Mouse (Mus musculus): ENCODE results near the gene Atl2. TPM values are rescaled to one million over a fixed set of nuclear protein-coding genes. Genes with fewer than 3 reads are reported as not detected.

Gene Atl2
- polyA plus RNA-seq, 1 experiment from 2014 or later, result 36.3 TPM

- H3K36me3 ChIP-seq, result no peaks in the 10 kb centered on the region
- 62% methylated on average over 4 of the region's 4 CpGs for WGBS
- peaks cover 16% of the 10 kb centered on the region for H3K27me3 ChIP-seq
- peak overlapping the region; percentile 74 for H3K4me2 ChIP-seq (replicated peaks)
- H3K27ac ChIP-seq, result no peak overlapping the region
- H3K9me3 ChIP-seq (replicated peaks), result no peaks in the 10 kb centered on the region
- peaks cover 29% of the 10 kb centered on the region for H3K4me1 ChIP-seq
- H3K4me3 ChIP-seq, result peak overlapping the region; percentile 99
- no peak overlapping the region for H3K9ac ChIP-seq
- ATAC-seq (ENCODE audit: low FRiP score), result no peak
Observed at GRCm38 (mm10) chr17:79894054-79894453, 1.9 kb downstream of the Atl2 start.

DNA sequence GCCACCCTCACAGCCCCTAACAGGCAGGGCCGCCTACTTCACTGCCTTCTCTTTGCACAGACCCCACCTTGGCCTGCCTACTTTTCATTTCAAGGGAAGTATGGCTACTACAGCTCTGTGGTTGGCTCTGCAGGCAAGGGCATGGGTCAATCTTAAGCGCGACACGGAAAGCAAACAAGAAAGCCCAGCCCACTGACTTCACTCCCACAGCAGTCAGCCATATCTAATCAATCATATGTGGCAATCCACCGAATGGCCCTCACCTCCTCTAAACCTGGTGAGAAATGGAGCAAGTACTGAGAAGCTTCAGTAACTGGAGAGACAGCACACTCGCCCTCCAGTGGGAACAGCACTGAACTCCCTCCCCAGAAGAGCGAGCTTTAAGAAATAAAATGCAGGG, 4.0 kb downstream of the Atl2 start:
- H3K4me2 ChIP-seq (replicated peaks), result no peak overlapping the region
- no peak overlapping the region for H3K9ac ChIP-seq
- H3K27ac ChIP-seq, result no peak overlapping the region
- no peaks in the 10 kb centered on the region for H3K36me3 ChIP-seq
- peaks cover 29% of the 10 kb centered on the region for H3K4me1 ChIP-seq
- H3K9me3 ChIP-seq (replicated peaks), result no peaks in the 10 kb centered on the region
- peaks cover 8% of the 10 kb centered on the region for H3K27me3 ChIP-seq
- no peak for ATAC-seq (ENCODE audit: low FRiP score)
- H3K4me3 ChIP-seq, result no peak overlapping the region
- WGBS, result 35% methylated on average over 7 of the region's 7 CpGs

DNA sequence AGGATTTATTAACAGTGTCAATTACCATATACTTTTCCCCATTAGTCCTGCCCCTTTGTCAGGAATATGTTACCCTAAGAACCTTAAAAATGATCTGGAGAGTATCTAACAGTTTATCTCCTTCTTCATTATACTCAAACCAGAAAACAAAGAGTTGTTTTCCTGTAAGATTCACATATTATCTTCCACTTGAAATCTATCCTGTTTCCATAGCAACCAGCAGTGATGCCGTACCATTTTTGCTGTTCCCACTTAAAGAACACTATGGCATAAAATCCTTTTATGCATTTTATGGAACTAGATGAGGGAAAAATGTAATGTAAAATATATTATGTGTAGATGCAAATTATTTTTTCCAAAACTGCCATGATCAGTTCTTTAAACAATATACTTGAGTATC, 8.0 kb downstream of the Atl2 start:
- no peak overlapping the region for H3K4me2 ChIP-seq (replicated peaks)
- H3K4me1 ChIP-seq, result peaks cover 9% of the 10 kb centered on the region; the same call in 1 of the 2 replicates
- H3K4me3 ChIP-seq, result no peak overlapping the region
- WGBS, result 77% methylated on average over 1 of the region's 1 CpGs
- no peaks in the 10 kb centered on the region for H3K9me3 ChIP-seq (replicated peaks)
- H3K27ac ChIP-seq, result no peak overlapping the region
- H3K36me3 ChIP-seq, result no peaks in the 10 kb centered on the region
- H3K27me3 ChIP-seq, result no peaks in the 10 kb centered on the region
- no peak overlapping the region for H3K9ac ChIP-seq
- ATAC-seq (ENCODE audit: low FRiP score), result no peak

DNA sequence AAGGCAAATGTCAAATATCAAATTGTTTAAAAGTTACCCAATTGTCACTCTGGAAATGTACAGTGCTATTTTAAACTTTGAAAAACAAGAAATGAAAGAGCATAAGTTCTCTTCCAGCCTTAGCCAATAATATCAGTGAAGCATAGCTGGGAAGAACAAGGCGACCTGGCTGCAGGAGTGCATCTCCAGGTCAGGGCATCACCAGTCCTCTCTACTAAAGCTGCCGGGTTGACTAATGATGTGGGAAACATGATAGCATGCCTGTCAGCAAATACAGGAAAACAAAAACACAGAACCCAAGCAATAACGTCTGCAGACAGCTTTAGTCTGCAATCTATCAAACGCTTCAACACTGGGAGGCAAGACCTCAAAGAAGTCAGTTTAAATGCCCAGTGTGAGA, 12.7 kb downstream of the Atl2 start:
- H3K4me1 ChIP-seq, result no peaks in the 10 kb centered on the region
- no peaks in the 10 kb centered on the region for H3K27me3 ChIP-seq
- no peak for ATAC-seq (ENCODE audit: low FRiP score)
- no peak overlapping the region for H3K4me2 ChIP-seq (replicated peaks)
- H3K4me3 ChIP-seq, result no peak overlapping the region
- H3K36me3 ChIP-seq, result no peaks in the 10 kb centered on the region
- H3K27ac ChIP-seq, result no peak overlapping the region
- H3K9me3 ChIP-seq (replicated peaks), result no peaks in the 10 kb centered on the region
- WGBS, result 26% methylated on average over 4 of the region's 4 CpGs
- H3K9ac ChIP-seq, result no peak overlapping the region

DNA sequence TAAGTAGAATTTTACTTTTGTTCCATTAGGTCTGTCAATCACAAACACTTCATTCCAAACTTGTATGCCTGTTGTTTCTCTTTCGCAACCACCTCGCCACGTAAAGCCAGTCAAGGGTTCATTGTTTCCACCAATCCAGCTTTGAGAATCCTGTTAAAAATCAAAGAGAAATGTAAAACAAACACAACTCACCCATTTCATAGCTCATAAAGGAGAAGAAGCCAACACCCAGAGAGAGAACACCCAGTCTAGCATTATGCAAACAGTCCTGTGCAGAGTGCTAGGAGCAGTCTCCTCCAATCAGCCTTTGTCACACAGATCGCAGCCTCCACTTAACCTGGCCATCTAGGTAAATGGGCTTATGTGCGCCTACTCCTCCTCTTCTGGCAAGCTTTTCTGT, 30.9 kb downstream of the Atl2 start:
- no peaks in the 10 kb centered on the region for H3K4me1 ChIP-seq
- no peaks in the 10 kb centered on the region for H3K27me3 ChIP-seq
- peaks cover 15% of the 10 kb centered on the region for H3K36me3 ChIP-seq
- H3K27ac ChIP-seq, result no peak overlapping the region
- H3K4me2 ChIP-seq (replicated peaks), result no peak overlapping the region
- H3K9ac ChIP-seq, result no peak overlapping the region
- no peak overlapping the region for H3K4me3 ChIP-seq
- H3K9me3 ChIP-seq (replicated peaks), result no peaks in the 10 kb centered on the region
- 95% methylated on average over 5 of the region's 5 CpGs for WGBS
- no peak for ATAC-seq (ENCODE audit: low FRiP score)

DNA sequence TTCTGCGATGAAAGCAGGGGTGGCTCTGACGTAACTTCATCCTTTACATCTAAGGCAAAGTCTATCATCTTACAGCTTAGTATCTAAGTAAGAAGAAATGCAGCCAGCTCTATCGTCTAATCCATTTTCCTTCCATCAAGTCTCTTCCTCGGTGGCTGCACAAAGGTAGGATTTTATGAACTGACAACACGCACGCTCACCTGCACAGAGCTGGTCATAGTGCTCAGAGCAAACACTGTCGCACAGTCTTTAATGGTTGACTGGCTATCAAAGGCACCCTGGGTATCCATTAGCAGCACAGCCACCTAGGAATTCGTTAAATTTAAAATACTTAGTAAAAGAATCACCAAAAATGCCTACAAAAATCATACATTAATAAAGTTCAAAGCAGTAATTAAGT, 31.4 kb downstream of the Atl2 start:
- ATAC-seq (ENCODE audit: low FRiP score), result no peak
- Histone ChIP-seq H3K27ac (no peak overlapping the region), H3K36me3 (peaks cover 16% of the 10 kb centered on the region), H3K4me3 (no peak overlapping the region), H3K4me1 (no peaks in the 10 kb centered on the region), H3K9me3 (replicated peaks) (no peaks in the 10 kb centered on the region), H3K27me3 (no peaks in the 10 kb centered on the region), H3K4me2 (replicated peaks) (no peak overlapping the region), H3K9ac (no peak overlapping the region)
- WGBS, result 85% methylated on average over 8 of the region's 8 CpGs

GRCm38 (mm10) chr17:79862038-79862437, 33.9 kb downstream of the Atl2 start:
- no peaks in the 10 kb centered on the region for H3K4me1 ChIP-seq
- no peaks in the 10 kb centered on the region for H3K9me3 ChIP-seq (replicated peaks)
- H3K27ac ChIP-seq, result no peak overlapping the region
- H3K9ac ChIP-seq, result no peak overlapping the region
- peaks cover 31% of the 10 kb centered on the region for H3K36me3 ChIP-seq
- no peak overlapping the region for H3K4me2 ChIP-seq (replicated peaks)
- 92% methylated on average over 1 of the region's 1 CpGs for WGBS
- H3K27me3 ChIP-seq, result no peaks in the 10 kb centered on the region
- no peak overlapping the region for H3K4me3 ChIP-seq
- no peak for ATAC-seq (ENCODE audit: low FRiP score)

- no peak overlapping the region for H3K4me3 ChIP-seq
- 88% methylated on average over 8 of the region's 8 CpGs for WGBS
- H3K9ac ChIP-seq, result no peak overlapping the region
- no peak overlapping the region for H3K27ac ChIP-seq
- ATAC-seq (ENCODE audit: low FRiP score), result no peak
- H3K9me3 ChIP-seq (replicated peaks), result no peaks in the 10 kb centered on the region
- H3K27me3 ChIP-seq, result no peaks in the 10 kb centered on the region
- no peaks in the 10 kb centered on the region for H3K4me1 ChIP-seq
- peaks cover 55% of the 10 kb centered on the region for H3K36me3 ChIP-seq
- no peak overlapping the region for H3K4me2 ChIP-seq (replicated peaks)
Observed at GRCm38 (mm10) chr17:79855533-79855932, 40.4 kb downstream of the Atl2 start.

GRCm38 (mm10) chr17:79848385-79848784, 47.5 kb downstream of the Atl2 start:
- WGBS, result 90% methylated on average over 5 of the region's 5 CpGs
- Histone ChIP-seq H3K9ac (no peak overlapping the region), H3K4me3 (no peak overlapping the region)

GRCm38 (mm10) chr17:79846182-79846581, 49.7 kb downstream of the Atl2 start:
- no peak for ATAC-seq (ENCODE audit: low FRiP score)
- Histone ChIP-seq H3K4me1 (no peaks in the 10 kb centered on the region), H3K27ac (no peak overlapping the region), H3K9ac (no peak overlapping the region), H3K27me3 (peaks cover 4% of the 10 kb centered on the region; the same call in 1 of the 2 replicates), H3K4me3 (no peak overlapping the region), H3K36me3 (peaks cover 16% of the 10 kb centered on the region), H3K4me2 (replicated peaks) (no peak overlapping the region), H3K9me3 (replicated peaks) (no peaks in the 10 kb centered on the region)
- 91% methylated on average over 2 of the region's 2 CpGs for whole genome bisulfite sequencing

More at GRCm38 (mm10) chr17:79848385-79848784, 47.5 kb downstream of the Atl2 start:
- H3K4me1 ChIP-seq, result no peaks in the 10 kb centered on the region
- no peak for ATAC-seq (ENCODE audit: low FRiP score)
- no peaks in the 10 kb centered on the region for H3K9me3 ChIP-seq (replicated peaks)
- peaks cover 36% of the 10 kb centered on the region for H3K36me3 ChIP-seq
- H3K27ac ChIP-seq, result no peak overlapping the region
- H3K27me3 ChIP-seq, result no peaks in the 10 kb centered on the region; the same call in 1 of the 2 replicates
- no peak overlapping the region for H3K4me2 ChIP-seq (replicated peaks)

- H3K9ac ChIP-seq, result no peak overlapping the region
- H3K36me3 ChIP-seq, result peaks cover 14% of the 10 kb centered on the region
- H3K9me3 ChIP-seq (replicated peaks), result no peaks in the 10 kb centered on the region
- no peak for ATAC-seq (ENCODE audit: low FRiP score)
- no peak overlapping the region for H3K4me2 ChIP-seq (replicated peaks)
- 84% methylated on average over 2 of the region's 2 CpGs for WGBS
- no peak overlapping the region for H3K4me3 ChIP-seq
- H3K4me1 ChIP-seq, result no peaks in the 10 kb centered on the region
- H3K27ac ChIP-seq, result no peak overlapping the region
- peaks cover 4% of the 10 kb centered on the region; the same call in 1 of the 2 replicates for H3K27me3 ChIP-seq
Observed at GRCm38 (mm10) chr17:79845695-79846094, 50.2 kb downstream of the Atl2 start.

- no peak overlapping the region for H3K27ac ChIP-seq
- 46% methylated on average over 7 of the region's 7 CpGs for WGBS
- H3K9ac ChIP-seq, result no peak overlapping the region
- peaks cover 8% of the 10 kb centered on the region for H3K27me3 ChIP-seq
- no peaks in the 10 kb centered on the region for H3K9me3 ChIP-seq (replicated peaks)
- ATAC-seq (ENCODE audit: low FRiP score), result peak; percentile 66
- no peak overlapping the region for H3K4me3 ChIP-seq
- H3K36me3 ChIP-seq, result no peaks in the 10 kb centered on the region
- no peaks in the 10 kb centered on the region for H3K4me1 ChIP-seq
- H3K4me2 ChIP-seq (replicated peaks), result no peak overlapping the region
Observed at GRCm38 (mm10) chr17:79840254-79841238, 55.4 kb downstream of the Atl2 start.

GRCm38 (mm10) chr17:79836978-79837377, 58.9 kb downstream of the Atl2 start:
- Histone ChIP-seq H3K4me1 (no peaks in the 10 kb centered on the region), H3K36me3 (no peaks in the 10 kb centered on the region), H3K9me3 (replicated peaks) (no peaks in the 10 kb centered on the region), H3K4me2 (replicated peaks) (no peak overlapping the region), H3K4me3 (no peak overlapping the region), H3K27me3 (peaks cover 6% of the 10 kb centered on the region), H3K27ac (no peak overlapping the region), H3K9ac (no peak overlapping the region)
- no peak for ATAC-seq (ENCODE audit: low FRiP score)
- 75% methylated on average over 7 of the region's 7 CpGs for WGBS

All from hindbrain, embryonic 12.5 days (tissue).